Mouse (Mus musculus) pancreas, adult 10 weeks (tissue): Measurements from ENCODE around the gene Ccl8. TPM values are rescaled to one million over a fixed set of nuclear protein-coding genes. Genes with fewer than 3 reads are reported as not detected.

ENCODE experiments used
- polyA plus RNA-seq: library from polyadenylated mRNA; stranded (reverse); fragments of 350-450 nt; fragmentation: Illumina TruSeq; extraction: RNeasy Lipid Tissue Mini Kit (QIAGEN cat#74804); gene quantifications from one replicate; pipeline ENCODE4 v1.2.3, GENCODE M21; 2015; ENCODE audit warnings: low read depth, low replicate concordance; ENCODE audit not compliant: insufficient read depth

The Ccl8 gene
- not detected for polyA plus RNA-seq

DNA sequence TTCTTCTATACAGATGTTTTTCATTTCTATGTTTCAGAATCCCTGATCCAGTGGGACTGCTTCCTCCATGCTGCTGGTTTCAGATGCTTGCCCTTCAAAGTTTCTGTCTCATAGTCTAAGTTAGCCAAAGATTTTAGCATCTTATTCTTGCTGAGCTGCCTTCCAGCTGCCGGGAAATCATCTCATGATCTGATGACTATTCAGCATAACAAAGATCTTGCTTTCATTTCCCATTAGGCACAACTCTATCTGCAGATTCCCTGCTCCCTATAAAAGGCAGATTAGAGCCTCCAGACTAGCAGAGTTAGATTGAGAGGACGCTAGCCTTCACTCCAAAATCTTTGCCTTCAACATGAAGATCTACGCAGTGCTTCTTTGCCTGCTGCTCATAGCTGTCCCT, at the start of gene Ccl8:
Ccl8 (plus strand) TSS at position 301 of the 400 bp plus-strand sequence.

GRCm38 (mm10) chr11:82101529-82101928, 13.5 kb upstream of the Ccl8 start, which contains the start of gene Ccl12:
TSS of gene Ccl12 (plus strand) at chr11:82101845.

Other genes starting within 250 kb of the Ccl8 start
- 0.59 TPM for gene Asic2, start 146.7 kb upstream of the Ccl8 start, polyA plus RNA-seq
- 1.7 TPM for gene Ccl2, start 79.6 kb upstream of the Ccl8 start, polyA plus RNA-seq
- gene Gm17268, start 76.6 kb upstream of the Ccl8 start, polyA plus RNA-seq, result not detected
- not detected for gene Ccl7, start 69.5 kb upstream of the Ccl8 start, polyA plus RNA-seq
- 26.5 TPM for gene Ccl11, start 57.4 kb upstream of the Ccl8 start, polyA plus RNA-seq
- gene Ccl12, start 13.3 kb upstream of the Ccl8 start, polyA plus RNA-seq, result not detected
- gene Ccl1, start 190.5 kb downstream of the Ccl8 start, polyA plus RNA-seq, result not detected